Mouse (Mus musculus): Measurements from ENCODE around the gene Fuz. TPM values are rescaled to one million over a fixed set of nuclear protein-coding genes. Genes with fewer than 3 reads are reported as not detected.

Fuz gene
- polyA plus RNA-seq, 1 experiment from 2014 or later, result 13.9 TPM

- no peak overlapping the region for H3K9ac ChIP-seq (ENCODE audit: low read depth, low read length)
- DNase-seq (ENCODE audit: low spot score), result no peak
- H3K36me3 ChIP-seq (ENCODE audit: control insufficient read depth, insufficient read depth, low read length), result peaks cover 5% of the 10 kb centered on the region; the same call in 1 of the 2 replicates
Measured at GRCm38 (mm10) chr7:44922530-44922929, 26.7 kb downstream of the Fuz start.

GRCm38 (mm10) chr7:44925468-44925867 is 29.6 kb downstream of the Fuz start:
- H3K4me3 ChIP-seq (ENCODE audit: low read depth, low read length), result no peak overlapping the region
- H3K27me3 ChIP-seq (ENCODE audit: control insufficient read depth, insufficient read depth, low read length), result no peaks in the 10 kb centered on the region
- peak; percentile 42 for DNase-seq (ENCODE audit: low spot score)
- peaks cover 5% of the 10 kb centered on the region; the same call in 1 of the 2 replicates for H3K36me3 ChIP-seq (ENCODE audit: control insufficient read depth, insufficient read depth, low read length)
- no peak overlapping the region for H3K9ac ChIP-seq (ENCODE audit: low read depth, low read length)
- 0 out of 2 replicates have a peak, but pooled peaks cover 4% of the 10 kb centered on the region for H3K4me1 ChIP-seq (replicated peaks; ENCODE audit: control insufficient read depth, insufficient read depth, low read length)
- no peak overlapping the region for H3K4me2 ChIP-seq (replicated peaks; ENCODE audit: low read depth, low read length)
- no peak overlapping the region for H3K27ac ChIP-seq (ENCODE audit: low read depth, low read length)
- no peaks in the 10 kb centered on the region; the same call in 1 of the 2 replicates for H3K9me3 ChIP-seq (ENCODE audit: control insufficient read depth, low read length)
- 81% methylated on average over 3 of the region's 3 CpGs for WGBS
- ATAC-seq (ENCODE audit: low FRiP score), result no peak

More at GRCm38 (mm10) chr7:44922530-44922929, 26.7 kb downstream of the Fuz start:
- Histone ChIP-seq H3K9me3 (ENCODE audit: control insufficient read depth, low read length) (no peaks in the 10 kb centered on the region; the same call in 1 of the 2 replicates), H3K4me1 (replicated peaks; ENCODE audit: control insufficient read depth, insufficient read depth, low read length) (no peaks in the 10 kb centered on the region), H3K27ac (ENCODE audit: low read depth, low read length) (no peak overlapping the region), H3K27me3 (ENCODE audit: control insufficient read depth, insufficient read depth, low read length) (no peaks in the 10 kb centered on the region), H3K4me3 (ENCODE audit: low read depth, low read length) (no peak overlapping the region), H3K4me2 (replicated peaks; ENCODE audit: low read depth, low read length) (no peak overlapping the region)
- no peak for ATAC-seq (ENCODE audit: low FRiP score)

GRCm38 (mm10) chr7:44928570-44928969 is 32.7 kb downstream of the Fuz start:
- DNase-seq (ENCODE audit: low spot score), result no peak
- WGBS, result 0% methylated on average over 1 of the region's 1 CpGs

GRCm38 (mm10) chr7:44929204-44930151 is 33.6 kb downstream of the Fuz start, which contains the start of gene Ap2a1:
Ap2a1 (minus strand) TSS chr7:44929496.
- H3K27me3 ChIP-seq (ENCODE audit: control insufficient read depth, insufficient read depth, low read length), result no peaks in the 10 kb centered on the region
- 0 out of 2 replicates have a peak, but pooled peaks cover 4% of the 10 kb centered on the region for H3K4me1 ChIP-seq (replicated peaks; ENCODE audit: control insufficient read depth, insufficient read depth, low read length)
- peak; percentile 100 for ATAC-seq (ENCODE audit: low FRiP score)
- no peaks in the 10 kb centered on the region; the same call in 1 of the 2 replicates for H3K9me3 ChIP-seq (ENCODE audit: control insufficient read depth, low read length)
- H3K36me3 ChIP-seq (ENCODE audit: control insufficient read depth, insufficient read depth, low read length), result no peaks in the 10 kb centered on the region; the same call in 1 of the 2 replicates
- H3K4me2 ChIP-seq (replicated peaks; ENCODE audit: low read depth, low read length), result peak within 1 kb of the TSS; percentile 58
- peak within 1 kb of the TSS; percentile 90 for H3K27ac ChIP-seq (ENCODE audit: low read depth, low read length)
- WGBS, result under 1% methylated on average over 84 of the region's 84 CpGs
- H3K9ac ChIP-seq (ENCODE audit: low read depth, low read length), result peak within 1 kb of the TSS; percentile 88
- peak; percentile 99 for DNase-seq (ENCODE audit: low spot score)
- H3K4me3 ChIP-seq (ENCODE audit: low read depth, low read length), result peak within 1 kb of the TSS; percentile 98

More at GRCm38 (mm10) chr7:44928570-44928969, 32.7 kb downstream of the Fuz start:
- Histone ChIP-seq H3K4me2 (replicated peaks; ENCODE audit: low read depth, low read length) (peak overlapping the region; percentile 50), H3K36me3 (ENCODE audit: control insufficient read depth, insufficient read depth, low read length) (no peaks in the 10 kb centered on the region; the same call in 1 of the 2 replicates), H3K9ac (ENCODE audit: low read depth, low read length) (peak overlapping the region; percentile 88), H3K9me3 (ENCODE audit: control insufficient read depth, low read length) (no peaks in the 10 kb centered on the region; the same call in 1 of the 2 replicates), H3K27ac (ENCODE audit: low read depth, low read length) (peak overlapping the region; percentile 68; the same call in 1 of the 2 replicates), H3K27me3 (ENCODE audit: control insufficient read depth, insufficient read depth, low read length) (no peaks in the 10 kb centered on the region), H3K4me1 (replicated peaks; ENCODE audit: control insufficient read depth, insufficient read depth, low read length) (0 out of 2 replicates have a peak, but pooled peaks cover 4% of the 10 kb centered on the region), H3K4me3 (ENCODE audit: low read depth, low read length) (peak overlapping the region; percentile 98)
- ATAC-seq (ENCODE audit: low FRiP score), result no peak

GRCm38 (mm10) chr7:44938680-44939079 is 42.8 kb downstream of the Fuz start:
- Histone ChIP-seq H3K9me3 (ENCODE audit: control insufficient read depth, low read length) (no peaks in the 10 kb centered on the region), H3K4me1 (replicated peaks; ENCODE audit: control insufficient read depth, insufficient read depth, low read length) (no peaks in the 10 kb centered on the region), H3K9ac (ENCODE audit: low read depth, low read length) (no peak overlapping the region), H3K27ac (ENCODE audit: low read depth, low read length) (no peak overlapping the region), H3K4me3 (ENCODE audit: low read depth, low read length) (no peak overlapping the region), H3K36me3 (ENCODE audit: control insufficient read depth, insufficient read depth, low read length) (no peaks in the 10 kb centered on the region), H3K4me2 (replicated peaks; ENCODE audit: low read depth, low read length) (no peak overlapping the region), H3K27me3 (ENCODE audit: control insufficient read depth, insufficient read depth, low read length) (no peaks in the 10 kb centered on the region)
- ATAC-seq (ENCODE audit: low FRiP score) (no peak), DNase-seq (ENCODE audit: low spot score) (no peak)
- WGBS, result 93% methylated on average over 4 of the region's 4 CpGs

GRCm38 (mm10) chr7:44942904-44943303 is 47.0 kb downstream of the Fuz start, which contains the start of gene Tsks:
Tsks (plus strand) TSS chr7:44943204.
- no peak within 1 kb of the TSS for H3K27ac ChIP-seq (ENCODE audit: low read depth, low read length)
- H3K4me1 ChIP-seq (replicated peaks; ENCODE audit: control insufficient read depth, insufficient read depth, low read length), result no peaks in the 10 kb centered on the region
- H3K4me2 ChIP-seq (replicated peaks; ENCODE audit: low read depth, low read length), result no peak within 1 kb of the TSS
- no peak within 1 kb of the TSS for H3K4me3 ChIP-seq (ENCODE audit: low read depth, low read length)
- ATAC-seq (ENCODE audit: low FRiP score) (no peak), DNase-seq (ENCODE audit: low spot score) (no peak)
- H3K27me3 ChIP-seq (ENCODE audit: control insufficient read depth, insufficient read depth, low read length), result no peaks in the 10 kb centered on the region
- H3K9me3 ChIP-seq (ENCODE audit: control insufficient read depth, low read length), result no peaks in the 10 kb centered on the region
- no peaks in the 10 kb centered on the region for H3K36me3 ChIP-seq (ENCODE audit: control insufficient read depth, insufficient read depth, low read length)
- 85% methylated on average over 7 of the region's 7 CpGs for WGBS
- H3K9ac ChIP-seq (ENCODE audit: low read depth, low read length), result no peak within 1 kb of the TSS

- DNase-seq (ENCODE audit: low spot score) (no peak), ATAC-seq (ENCODE audit: low FRiP score) (no peak)
- H3K4me3 ChIP-seq (ENCODE audit: low read depth, low read length), result no peak overlapping the region
- 82% methylated on average over 6 of the region's 6 CpGs for WGBS
- H3K27me3 ChIP-seq (ENCODE audit: control insufficient read depth, insufficient read depth, low read length), result peaks cover 20% of the 10 kb centered on the region
- H3K9ac ChIP-seq (ENCODE audit: low read depth, low read length), result no peak overlapping the region
- H3K4me1 ChIP-seq (replicated peaks; ENCODE audit: control insufficient read depth, insufficient read depth, low read length), result no peaks in the 10 kb centered on the region
- H3K9me3 ChIP-seq (ENCODE audit: control insufficient read depth, low read length), result no peaks in the 10 kb centered on the region
- H3K27ac ChIP-seq (ENCODE audit: low read depth, low read length), result no peak overlapping the region
- H3K4me2 ChIP-seq (replicated peaks; ENCODE audit: low read depth, low read length), result no peak overlapping the region
- H3K36me3 ChIP-seq (ENCODE audit: control insufficient read depth, insufficient read depth, low read length), result no peaks in the 10 kb centered on the region
Measured at GRCm38 (mm10) chr7:44949922-44950321, 54.0 kb downstream of the Fuz start.

- Histone ChIP-seq H3K4me1 (replicated peaks; ENCODE audit: control insufficient read depth, insufficient read depth, low read length) (no peaks in the 10 kb centered on the region), H3K4me2 (replicated peaks; ENCODE audit: low read depth, low read length) (peak overlapping the region; percentile 69), H3K27ac (ENCODE audit: low read depth, low read length) (no peak overlapping the region), H3K27me3 (ENCODE audit: control insufficient read depth, insufficient read depth, low read length) (peaks cover 20% of the 10 kb centered on the region), H3K9me3 (ENCODE audit: control insufficient read depth, low read length) (no peaks in the 10 kb centered on the region), H3K36me3 (ENCODE audit: control insufficient read depth, insufficient read depth, low read length) (no peaks in the 10 kb centered on the region), H3K9ac (ENCODE audit: low read depth, low read length) (no peak overlapping the region), H3K4me3 (ENCODE audit: low read depth, low read length) (peak overlapping the region; percentile 36; the same call in 1 of the 2 replicates)
- WGBS, result 0% methylated on average over 10 of the region's 10 CpGs
- peak; percentile 51 for DNase-seq (ENCODE audit: low spot score)
- 0 out of 2 replicates have a peak, but pooled peaks have one; percentile 8 for ATAC-seq (ENCODE audit: low FRiP score)
Measured at GRCm38 (mm10) chr7:44951960-44952359, 56.1 kb downstream of the Fuz start.

Measured in hindbrain, embryonic 11.5 days (tissue).